8 mouse cellular contexts compared by ENCODE assay signal in the genomic region with DNA sequence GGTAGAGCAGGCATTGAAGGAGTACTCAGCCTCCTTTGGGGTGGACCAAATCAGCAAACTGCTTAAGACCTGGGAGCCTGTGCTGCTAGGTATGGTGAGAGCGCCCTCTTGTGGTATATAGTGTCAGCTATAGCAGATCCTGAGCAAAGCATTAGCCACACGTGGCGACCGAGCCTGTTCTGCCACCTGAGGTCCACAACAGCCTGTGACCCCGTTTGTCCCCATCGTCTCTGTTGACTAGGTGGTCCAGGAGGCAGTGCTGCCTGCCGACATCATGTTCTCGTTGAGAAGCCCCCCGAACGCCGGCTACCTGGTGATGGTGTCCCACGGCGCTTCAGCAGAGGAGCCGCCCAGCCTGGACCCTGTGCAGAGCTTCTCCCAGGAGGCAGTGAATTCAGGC. TPM values are rescaled to one million over a fixed set of nuclear protein-coding genes. Genes with fewer than 3 reads are reported as not detected.
DNase-seq lines count a peak whose midpoint lies in the region; ATAC-seq and TF ChIP-seq lines count a peak whose summit lies in the region.

No protein-coding gene starts in this region.

- peak overlapping the region; percentile 64; the same call in 1 of the 2 replicates for H3K9ac ChIP-seq in ES-E14 (ENCODE audit: insufficient read depth, low read depth, low read length, poor library complexity, severe bottlenecking)
- H3K9ac ChIP-seq in liver, postnatal 0 days (replicated peaks), result no peak overlapping the region
- H3K9ac ChIP-seq in neural tube, embryonic 14.5 days (replicated peaks; ENCODE audit: low read depth, low read length), result no peak overlapping the region

- peak; percentile 91 for TF ChIP-seq CTCF in liver, postnatal 0 days (IDR thresholded peaks at IDR 0.05; ENCODE audit: low read depth)

- peaks cover 0 to 17% of the 10 kb centered on the region in 2 experiments; a peak in 2 of 4 replicates for H3K4me1 ChIP-seq in ES-E14 (ENCODE audit: control insufficient read depth in 2 of 2, insufficient read depth in 2 of 2, low read length in 2 of 2, poor library complexity in 1 of 2)
- H3K4me1 ChIP-seq in forebrain, embryonic 10.5 days, result peaks cover 24% of the 10 kb centered on the region
- peaks cover 4% of the 10 kb centered on the region; the same call in 1 of the 2 replicates for H3K4me1 ChIP-seq in liver, postnatal 0 days (ENCODE audit: insufficient read depth)
- H3K4me1 ChIP-seq in neural tube, embryonic 14.5 days (ENCODE audit: control insufficient read depth, insufficient read depth, low read length), result peaks cover 11% of the 10 kb centered on the region; the same call in 1 of the 2 replicates

- WGBS in forebrain, embryonic 10.5 days, result 6% methylated on average over 14 of the region's 14 CpGs
- WGBS in liver, postnatal 0 days (ENCODE audit: insufficient replicate concordance), result 11% methylated on average over 14 of the region's 14 CpGs
- WGBS in neural tube, embryonic 14.5 days, result 9% methylated on average over 14 of the region's 14 CpGs

- no peak for TF ChIP-seq EP300 in liver, postnatal 0 days (IDR thresholded peaks at IDR 0.05; ENCODE audit: low read depth)

- no peak overlapping the region; the same call in 1 of the 2 replicates for H3K4me2 ChIP-seq in liver, postnatal 0 days (ENCODE audit: low read depth, low read length)
- H3K4me2 ChIP-seq in neural tube, embryonic 14.5 days (ENCODE audit: low read depth, low read length), result peak overlapping the region; percentile 17

- peak; percentile 59 for ATAC-seq in liver, postnatal 0 days
- ATAC-seq in neural tube, embryonic 14.5 days (ENCODE audit: low read depth), result peak; percentile 73

- peak; percentile 84 for DNase-seq in ES-E14 (ENCODE audit: low read depth, low spot score)
- DNase-seq in c-Kit-negative CD71-positive TER-119-positive erythroid progenitor cells, embryonic 14.5 days (ENCODE audit: low read depth, low spot score), result peak; percentile 52
- DNase-seq in forebrain, embryonic 10.5 days (ENCODE audit: extremely low spot score, low spot score), result peak; percentile 76
- peak; percentile 82 for DNase-seq in heart, postnatal 4 days
- DNase-seq in layer of hippocampus, adult 18-20 months (ENCODE audit: low spot score in 2 of 2), result peak; percentile 63 to 91
- DNase-seq in liver, postnatal 0 days, result peak; percentile 66
- peak; percentile 86 for DNase-seq in thymus, postnatal 0 days (ENCODE audit: low spot score)

- no peaks in the 10 kb centered on the region for H3K9me3 ChIP-seq in ES-E14 (ENCODE audit: control insufficient read depth, insufficient read depth, low read depth, low read length)
- H3K9me3 ChIP-seq in forebrain, embryonic 10.5 days, result no peaks in the 10 kb centered on the region
- no peaks in the 10 kb centered on the region for H3K9me3 ChIP-seq in liver, postnatal 0 days (ENCODE audit: low read length)
- no peaks in the 10 kb centered on the region for H3K9me3 ChIP-seq in neural tube, embryonic 14.5 days (ENCODE audit: control insufficient read depth, low read length)

- peaks cover 30% of the 10 kb centered on the region for H3K27me3 ChIP-seq in forebrain, embryonic 10.5 days (ENCODE audit: poor library complexity, severe bottlenecking)
- no peaks in the 10 kb centered on the region for H3K27me3 ChIP-seq in liver, postnatal 0 days (ENCODE audit: insufficient read depth, low read length)
- no peaks in the 10 kb centered on the region for H3K27me3 ChIP-seq in neural tube, embryonic 14.5 days (ENCODE audit: control insufficient read depth, insufficient read depth, low read length)

- no peak overlapping the region for H3K27ac ChIP-seq in ES-E14 (ENCODE audit: insufficient read depth, low read depth, low read length, poor library complexity, severe bottlenecking)
- H3K27ac ChIP-seq in forebrain, embryonic 10.5 days, result 0 out of 2 replicates have a peak overlapping the region, but pooled peaks have one; percentile 44
- no peak overlapping the region for H3K27ac ChIP-seq in liver, postnatal 0 days (ENCODE audit: low read depth)
- no peak overlapping the region for H3K27ac ChIP-seq in neural tube, embryonic 14.5 days (ENCODE audit: low read depth, low read length)

- in situ Hi-C loops in ES-E14 (cut with MboI; ENCODE audit: low sequenced_read_pairs in 2 of 2, unreplicated experiment in 2 of 2), result loop anchor here in 1 of 2 experiments (10.0 kb wide), 1 partner anchor 325 kb away; no protein-coding TSS in a partner anchor

- H3K4me3 ChIP-seq in ES-E14 (ENCODE audit: insufficient read depth in 1 of 2, low read depth in 1 of 2, low read length in 2 of 2, poor library complexity in 1 of 2, severe bottlenecking in 1 of 2), result peak overlapping the region; percentile 49 to 62; a peak in 3 of 4 replicates
- peak overlapping the region; percentile 48 for H3K4me3 ChIP-seq in forebrain, embryonic 10.5 days
- no peak overlapping the region for H3K4me3 ChIP-seq in liver, postnatal 0 days (ENCODE audit: low read depth, low read length)
- no peak overlapping the region for H3K4me3 ChIP-seq in neural tube, embryonic 14.5 days (ENCODE audit: low read depth, low read length)

- no peaks in the 10 kb centered on the region for H3K36me3 ChIP-seq in ES-E14 (ENCODE audit: control insufficient read depth, insufficient read depth, low read length, poor library complexity, severe bottlenecking)
- no peaks in the 10 kb centered on the region for H3K36me3 ChIP-seq in forebrain, embryonic 10.5 days (replicated peaks)
- H3K36me3 ChIP-seq in liver, postnatal 0 days (replicated peaks; ENCODE audit: insufficient read depth, low read length), result no peaks in the 10 kb centered on the region
- H3K36me3 ChIP-seq in neural tube, embryonic 14.5 days (ENCODE audit: control insufficient read depth, insufficient read depth, low read length), result no peaks in the 10 kb centered on the region

TF ChIP-seq in ES-E14, 5 proteins besides CTCF, POLR2A, EP300 and RAD21:
- no peak for TF ChIP-seq CHD2 (IDR thresholded peaks at IDR 0.05; ENCODE audit: low read depth, low read length)
- TF ChIP-seq HCFC1 (IDR thresholded peaks at IDR 0.05; ENCODE audit: borderline replicate concordance, insufficient read depth, low read length), result no peak
- TF ChIP-seq MAFK (IDR thresholded peaks at IDR 0.05; ENCODE audit: insufficient read depth, low read depth, low read length), result no peak
- 0 out of 2 replicates have a peak, but pooled peaks have one; percentile 26 for TF ChIP-seq ZC3H11A (IDR thresholded peaks at IDR 0.05; ENCODE audit: borderline replicate concordance, low read depth, low read length)

RNA-seq across cellular contexts. Expression of a gene that starts 25.0 kb away (rescaled TPM):
- 1.3 and 2.1 TPM in 2 replicates for total RNA-seq in ES-E14 (2012; rRNA removed)
- polyA plus RNA-seq in forebrain, embryonic 10.5 days (2016; fragmentation: Nextera tagmentation; extraction: Ambion mirVana), result 0.88 and 1.1 TPM in 2 replicates
- 10 to 100 TPM; 55.6 to 56.6 TPM for total RNA-seq in heart, postnatal 4 days (2021)
- total RNA-seq in layer of hippocampus, adult 18-20 months (2021), result 10 to 100 TPM; 13.8 to 17.0 TPM
- 0.13 and 0.20 TPM in 2 replicates for polyA plus RNA-seq in liver, postnatal 0 days (2015; fragmentation: Nextera tagmentation; extraction: Ambion mirVana)
- 6.1 and 6.7 TPM in 2 replicates for polyA plus RNA-seq in neural tube, embryonic 14.5 days (2014; fragmentation: Nextera tagmentation; extraction: Ambion mirVana)
- 0.91 and 1.4 TPM in 2 replicates for polyA plus RNA-seq in thymus, postnatal 0 days (2015; fragmentation: Nextera tagmentation; extraction: Ambion mirVana)

RNA-seq across cellular contexts. Expression of a gene that starts 25.3 kb away (rescaled TPM):
- total RNA-seq in ES-E14 (2012; rRNA removed), result not detected in 2 replicates
- not detected in 2 replicates for polyA plus RNA-seq in forebrain, embryonic 10.5 days (2016; fragmentation: Nextera tagmentation; extraction: Ambion mirVana)
- total RNA-seq in heart, postnatal 4 days (2021), result under 1 TPM in 1 of 2 experiments, not detected in 1; 0.43 TPM
- not detected for total RNA-seq in layer of hippocampus, adult 18-20 months (2021)
- not detected in 2 replicates for polyA plus RNA-seq in liver, postnatal 0 days (2015; fragmentation: Nextera tagmentation; extraction: Ambion mirVana)
- 0.32 TPM in 1 of 2 replicates, not detected in the other for polyA plus RNA-seq in neural tube, embryonic 14.5 days (2014; fragmentation: Nextera tagmentation; extraction: Ambion mirVana)
- polyA plus RNA-seq in thymus, postnatal 0 days (2015; fragmentation: Nextera tagmentation; extraction: Ambion mirVana), result 0.13 TPM in 1 of 2 replicates, not detected in the other

RNA-seq across cellular contexts. Expression of a gene that starts 38.4 kb away (rescaled TPM):
- 1.6 and 4.1 TPM in 2 replicates for total RNA-seq in ES-E14 (2012; rRNA removed)
- 8.6 and 9.9 TPM in 2 replicates for polyA plus RNA-seq in forebrain, embryonic 10.5 days (2016; fragmentation: Nextera tagmentation; extraction: Ambion mirVana)
- total RNA-seq in heart, postnatal 4 days (2021), result 10 to 100 TPM; 11.7 to 13.9 TPM
- 1 to 10 TPM; 8.5 to 9.3 TPM for total RNA-seq in layer of hippocampus, adult 18-20 months (2021)
- 1.6 and 1.8 TPM in 2 replicates for polyA plus RNA-seq in liver, postnatal 0 days (2015; fragmentation: Nextera tagmentation; extraction: Ambion mirVana)
- 1.3 and 2.1 TPM in 2 replicates for polyA plus RNA-seq in neural tube, embryonic 14.5 days (2014; fragmentation: Nextera tagmentation; extraction: Ambion mirVana)
- 4.7 and 5.1 TPM in 2 replicates for polyA plus RNA-seq in thymus, postnatal 0 days (2015; fragmentation: Nextera tagmentation; extraction: Ambion mirVana)

RNA-seq across cellular contexts. Expression of a gene that starts 47.5 kb away (rescaled TPM):
- 106 and 108 TPM in 2 replicates for total RNA-seq in ES-E14 (2012; rRNA removed)
- polyA plus RNA-seq in forebrain, embryonic 10.5 days (2016; fragmentation: Nextera tagmentation; extraction: Ambion mirVana), result 62.6 and 72.1 TPM in 2 replicates
- total RNA-seq in heart, postnatal 4 days (2021), result 10 to 100 TPM; 53.5 to 54.4 TPM
- 10 to 100 TPM; 56.1 to 57.1 TPM for total RNA-seq in layer of hippocampus, adult 18-20 months (2021)
- polyA plus RNA-seq in liver, postnatal 0 days (2015; fragmentation: Nextera tagmentation; extraction: Ambion mirVana), result 57.6 and 57.8 TPM in 2 replicates
- 71.3 and 74.1 TPM in 2 replicates for polyA plus RNA-seq in neural tube, embryonic 14.5 days (2014; fragmentation: Nextera tagmentation; extraction: Ambion mirVana)
- polyA plus RNA-seq in thymus, postnatal 0 days (2015; fragmentation: Nextera tagmentation; extraction: Ambion mirVana), result 154 and 160 TPM in 2 replicates

Comparison
In these comparisons a context has a peak if more than half of its experiments do, and no peak if none do; other contexts are left out.
1. H3K4me3 ChIP-seq: peak in ES-E14 (2 of 2) and forebrain, embryonic 10.5 days (single experiment); none in liver, postnatal 0 days (single experiment) and neural tube, embryonic 14.5 days (single experiment).
2. Peak in every context shown above with its lines, with median percentiles within 50 percentile points of each other: DNase-seq.